Mouse (Mus musculus): ENCODE results near the gene Trim29.
A peak's percentile ranks its signal among the peaks of the same experiment; 100 is the strongest.

The Trim29 gene

DNA sequence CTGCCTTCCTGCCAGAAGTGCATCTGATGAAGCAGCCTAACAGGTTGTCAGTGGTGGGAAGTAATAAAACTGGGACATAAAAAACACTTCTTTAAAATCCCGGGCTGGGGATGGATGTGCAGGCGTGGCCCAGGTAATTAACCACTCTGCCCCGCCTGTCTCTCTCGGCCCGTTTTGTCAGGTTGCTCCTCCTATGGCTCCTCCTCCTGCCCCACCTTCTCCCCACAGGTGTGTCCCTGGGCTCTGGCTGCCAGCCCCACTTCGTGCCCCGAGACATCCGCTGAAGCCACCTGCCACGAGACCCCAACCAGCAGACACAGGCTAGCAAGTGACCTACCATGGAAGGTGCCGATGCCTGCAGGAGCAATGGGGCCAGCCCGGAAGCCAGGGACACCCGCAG is at the start of gene Trim29:
Trim29 (plus strand) TSS at position 311 of the 400 bp plus-strand sequence.
- no peak for DNase-seq (ENCODE audit: low spot score)

DNA sequence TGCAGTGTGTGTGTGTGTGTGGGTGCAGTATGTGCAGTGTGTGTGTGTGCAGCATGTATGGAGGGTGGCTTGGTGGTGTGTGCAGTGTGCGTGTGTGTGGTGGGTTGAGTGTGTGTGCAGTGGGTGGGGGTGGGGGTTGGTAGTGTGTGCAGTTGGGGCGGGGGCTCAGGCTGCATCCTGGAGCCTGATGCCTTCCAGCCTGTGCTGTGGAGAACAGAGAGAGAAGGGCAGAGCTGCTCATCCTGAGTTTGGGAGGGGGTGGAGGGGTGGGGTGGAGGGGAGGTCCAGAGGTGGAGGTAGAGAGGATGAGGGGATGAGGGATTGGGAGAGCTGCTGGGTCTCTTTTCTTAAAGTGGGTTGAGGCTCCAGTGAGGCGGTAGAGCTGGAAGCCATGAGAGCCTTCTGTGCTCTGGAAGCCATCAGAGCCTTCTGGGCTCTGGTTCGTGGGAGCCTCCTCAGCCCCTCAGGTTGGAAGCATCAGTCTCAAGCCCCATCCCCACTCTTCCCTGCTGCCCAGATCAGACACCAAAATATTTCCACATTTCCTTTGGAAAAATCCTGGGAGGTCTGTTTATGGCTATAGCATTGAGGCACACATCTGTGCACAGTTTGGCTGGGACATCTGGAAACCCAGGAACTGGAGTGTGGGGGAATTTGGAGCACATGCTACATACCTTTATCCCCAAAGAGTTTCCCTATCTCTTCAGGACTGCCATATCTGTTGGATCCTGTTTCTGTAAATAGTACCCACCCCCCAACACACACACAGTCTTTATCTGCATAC is 49.3 kb upstream of the Trim29 start:
- DNase-seq (ENCODE audit: low spot score), result no peak

DNA sequence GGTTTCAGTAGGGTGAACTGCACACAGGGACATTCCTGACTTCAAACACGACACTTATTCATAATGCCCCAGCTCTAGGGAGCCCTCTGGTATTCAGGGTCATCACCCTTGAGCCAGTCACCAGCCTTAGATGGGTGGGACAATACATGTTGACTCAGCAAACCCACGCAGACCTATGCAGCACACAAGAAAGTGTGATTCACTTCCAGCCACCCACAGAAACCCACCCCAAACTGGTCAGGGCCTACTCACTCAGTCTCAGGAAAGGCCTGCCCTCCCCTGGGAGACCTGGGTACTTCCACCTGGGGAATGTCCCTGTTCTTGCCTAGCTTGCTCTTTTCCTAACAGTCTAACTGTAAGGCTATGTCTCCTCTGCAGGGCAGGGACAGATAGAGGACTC is 48.7 kb upstream of the Trim29 start:
- DNase-seq (ENCODE audit: low spot score), result no peak

DNA sequence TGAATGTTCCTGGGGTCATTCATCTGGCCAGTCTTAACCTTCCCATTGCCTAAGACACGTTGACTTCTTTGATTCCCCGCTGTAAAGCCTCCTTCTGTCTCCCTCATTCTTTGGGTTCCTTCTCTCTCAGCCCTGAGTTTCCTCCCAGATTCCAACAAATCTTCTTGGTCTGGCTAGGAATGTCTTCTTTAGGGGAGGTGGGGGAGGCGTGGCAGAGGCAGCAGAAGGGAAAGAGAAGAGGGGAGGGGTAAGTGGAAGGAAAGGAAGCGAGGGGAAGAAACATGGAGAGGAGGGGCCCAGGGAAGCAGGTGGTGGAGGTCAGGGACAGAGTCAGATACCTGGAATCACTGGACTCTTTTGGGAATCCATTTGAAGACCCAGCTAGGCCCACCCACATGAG is 48.3 kb upstream of the Trim29 start:
- no peak for DNase-seq (ENCODE audit: low spot score)

DNA sequence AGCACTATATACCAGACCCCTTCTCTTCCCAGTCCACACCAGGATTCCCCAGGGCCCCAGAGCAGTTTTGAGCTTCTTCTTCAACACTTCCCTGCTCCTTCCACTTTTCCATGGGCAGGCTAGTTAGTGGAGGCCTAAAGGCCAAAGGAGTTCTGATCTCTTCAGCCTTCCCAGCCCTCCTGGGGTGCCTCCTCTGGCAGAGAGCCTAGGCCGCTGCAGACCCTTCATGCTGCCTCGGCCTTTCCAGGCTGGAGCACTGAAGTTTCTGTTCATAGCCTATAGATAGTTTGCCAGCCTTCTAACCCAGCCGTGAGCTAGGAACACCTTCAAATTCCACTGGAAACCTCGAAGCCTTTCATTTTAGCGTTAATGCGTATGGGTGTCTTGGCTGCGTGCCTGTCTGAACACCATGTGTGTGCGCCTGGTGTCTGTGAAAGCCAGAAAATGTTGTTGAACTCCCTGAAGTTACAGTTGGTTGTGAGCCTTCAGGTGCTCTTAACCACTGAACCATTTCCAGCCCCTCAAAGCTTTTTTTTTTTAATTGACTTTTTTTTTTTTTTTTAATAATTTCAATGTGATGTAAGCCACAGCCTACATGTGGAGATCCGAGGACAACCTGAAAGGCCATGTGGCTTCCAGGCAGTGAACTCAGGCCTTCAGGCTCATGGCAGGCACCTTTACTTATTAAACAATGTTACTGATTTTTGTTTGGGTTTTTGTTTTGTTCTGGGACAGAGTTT is 47.7 kb upstream of the Trim29 start:
- no peak for DNase-seq (ENCODE audit: low spot score)

DNA sequence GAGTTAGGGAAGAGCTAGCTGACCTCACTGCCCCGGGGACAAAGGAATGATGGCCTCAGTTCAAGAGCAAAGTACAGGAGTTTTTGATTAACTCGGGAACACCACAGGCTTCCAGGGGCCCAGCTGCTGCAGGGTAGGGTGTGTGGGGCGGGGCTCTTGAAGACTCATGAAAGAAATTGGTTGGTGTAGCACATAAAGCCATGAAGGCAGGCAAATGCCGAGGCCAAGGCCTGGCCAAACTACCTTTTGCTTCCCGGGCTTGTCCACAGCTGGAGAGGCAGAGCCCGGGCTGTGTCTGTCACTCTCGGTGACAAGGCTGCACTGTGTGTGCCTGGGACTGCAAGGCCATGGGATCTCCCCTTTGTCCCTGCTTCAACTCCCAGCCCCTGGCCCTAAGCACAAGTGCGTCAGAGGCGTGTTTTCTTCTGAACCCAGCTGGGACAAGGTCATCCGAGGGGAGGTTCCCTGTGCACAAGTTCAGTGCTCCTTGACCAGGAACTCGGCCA is 46.6 kb upstream of the Trim29 start:
- no peak for DNase-seq (ENCODE audit: low spot score)

DNA sequence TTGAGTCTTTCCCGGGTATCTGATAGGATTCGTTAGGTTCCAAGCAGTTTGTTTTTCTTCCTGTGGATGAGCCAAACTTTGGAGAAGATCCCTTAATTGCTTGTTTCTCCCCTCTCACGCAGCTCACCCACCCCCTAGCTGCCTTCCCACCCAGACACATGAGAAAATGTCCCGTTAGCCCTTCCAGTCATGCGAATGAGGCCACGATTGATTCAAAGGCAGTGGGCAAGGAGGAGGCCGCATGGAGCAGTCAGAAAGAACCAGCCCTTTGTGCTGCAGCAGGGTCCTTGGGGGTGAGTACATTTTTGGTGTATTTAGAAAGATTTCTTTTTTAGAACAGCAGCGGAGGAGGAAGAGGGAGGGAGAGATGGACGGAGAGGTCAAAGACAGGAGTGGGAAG is 45.5 kb upstream of the Trim29 start:
- DNase-seq (ENCODE audit: low spot score), result no peak

DNA sequence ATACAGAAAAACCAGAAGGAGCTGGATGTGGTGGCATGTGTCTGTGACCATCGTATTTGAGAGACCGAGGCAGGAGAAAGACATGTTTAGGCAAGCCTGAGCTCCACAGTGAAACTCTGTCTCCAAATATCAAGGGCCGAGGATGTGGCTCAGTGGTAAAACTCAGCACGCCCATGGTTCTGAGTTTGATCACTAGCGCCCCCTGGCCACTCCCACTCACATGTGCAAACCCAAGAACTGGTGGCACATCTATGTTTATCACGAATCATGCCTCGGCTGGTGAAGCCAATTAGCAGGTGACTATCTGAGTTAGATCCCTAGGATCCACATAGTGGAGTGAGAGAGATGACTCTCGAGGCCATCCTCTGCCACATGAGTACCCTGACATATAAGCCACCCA is 43.3 kb upstream of the Trim29 start:
- no peak for DNase-seq (ENCODE audit: low spot score)

DNA sequence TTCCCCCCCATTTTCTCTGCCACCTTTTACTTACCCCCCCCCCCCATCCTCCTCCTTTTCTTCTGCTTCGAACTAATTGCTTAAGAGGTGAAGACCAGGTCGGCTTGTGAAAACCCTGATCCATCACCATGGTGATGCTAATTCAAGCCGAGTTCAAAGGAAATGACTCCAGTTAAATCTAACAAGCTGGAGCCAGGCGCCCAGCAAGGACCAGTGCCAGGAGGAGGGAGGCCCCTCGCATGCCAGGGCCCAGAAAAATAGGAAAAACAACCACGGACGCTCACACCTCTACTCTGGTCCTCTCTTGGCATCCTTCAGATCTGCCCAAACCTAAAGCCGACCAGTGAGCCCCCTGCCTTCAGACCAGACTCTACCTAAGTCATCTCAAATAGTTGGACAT is 41.5 kb upstream of the Trim29 start:
- no peak for DNase-seq (ENCODE audit: low spot score)

DNA sequence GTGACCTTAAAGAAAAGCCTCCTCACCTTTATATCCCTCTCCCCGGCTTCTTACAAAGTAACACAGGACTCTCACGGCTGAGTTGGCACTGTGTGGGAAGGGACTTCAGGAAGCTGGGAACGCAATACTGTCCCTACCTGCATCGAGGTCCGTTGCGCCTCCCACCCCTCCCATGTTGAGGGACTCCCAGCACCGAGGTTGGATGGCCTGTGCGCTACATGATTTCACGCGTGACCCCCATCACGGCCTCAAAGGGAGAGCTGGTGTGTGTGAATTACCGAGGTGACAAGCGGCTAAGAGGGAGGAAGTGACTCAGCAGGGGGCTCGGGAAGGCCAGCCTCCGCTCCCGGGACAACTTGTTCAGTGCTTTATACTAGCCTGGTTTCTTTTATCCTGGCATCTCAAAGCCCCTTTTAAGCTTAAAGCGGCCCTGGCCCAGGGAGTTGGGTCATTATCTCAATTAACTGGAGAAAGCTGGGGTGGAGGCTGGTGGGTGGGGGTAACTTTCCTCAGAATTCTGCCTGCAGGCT is 39.9 kb upstream of the Trim29 start:
- DNase-seq (ENCODE audit: low spot score), result no peak

DNA sequence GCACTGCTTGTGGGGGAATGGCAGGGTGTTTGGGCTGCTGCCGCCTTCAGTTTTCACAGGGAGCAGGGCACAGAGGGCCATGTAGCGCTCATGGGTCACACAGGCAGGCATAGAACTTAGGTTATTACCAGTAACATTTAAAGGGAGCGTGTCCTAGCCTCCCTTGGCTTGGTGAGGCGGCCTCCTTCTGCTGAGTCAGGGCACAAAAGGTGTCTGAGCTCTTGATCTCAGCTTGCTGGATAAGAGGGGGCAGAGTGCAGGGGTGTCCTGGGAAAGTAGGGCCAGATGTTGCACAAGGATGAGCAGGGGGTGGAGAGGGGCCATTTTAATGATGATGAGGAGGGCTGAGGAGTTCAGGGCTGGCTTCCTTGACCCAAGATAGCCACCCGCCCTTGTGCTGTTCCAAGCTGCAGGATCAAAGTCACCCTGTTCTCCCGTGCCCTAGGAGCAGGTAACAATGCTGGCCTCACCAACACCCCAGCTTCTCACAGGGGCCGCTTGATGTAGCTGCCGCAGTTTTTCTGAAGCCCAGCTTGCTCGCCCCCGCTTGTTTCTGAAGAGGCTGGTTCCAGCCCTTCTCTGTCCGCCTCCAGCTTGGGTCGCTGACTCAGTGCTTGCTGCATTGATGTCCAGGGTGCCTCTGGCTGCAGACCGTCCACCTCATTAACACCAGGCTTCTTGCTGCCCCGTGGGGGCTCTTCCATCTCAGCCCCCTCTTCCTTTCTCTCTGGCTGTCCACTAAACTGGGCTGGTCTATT is 38.7 kb upstream of the Trim29 start:
- no peak for DNase-seq (ENCODE audit: low spot score)

DNA sequence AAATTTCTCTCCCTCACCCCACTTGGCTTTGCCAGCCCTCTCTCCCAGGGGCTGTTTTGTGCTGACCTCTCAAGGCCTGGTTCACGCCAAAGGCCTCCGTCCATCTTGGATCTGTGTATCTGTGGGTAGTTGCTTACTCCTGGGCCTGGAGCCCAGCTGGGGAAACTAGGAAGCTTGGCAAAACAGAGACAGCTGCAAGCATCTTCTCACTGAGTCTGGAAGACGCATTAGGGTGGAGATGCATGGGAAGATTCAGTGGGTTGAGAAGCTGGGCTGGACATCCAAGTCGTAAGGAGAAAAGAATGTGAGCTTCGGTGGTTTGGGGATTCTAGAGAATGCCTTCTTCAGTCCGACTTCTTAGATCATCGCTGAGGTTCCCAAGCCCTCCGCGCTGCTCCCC is 36.9 kb upstream of the Trim29 start:
- DNase-seq (ENCODE audit: low spot score), result no peak

DNA sequence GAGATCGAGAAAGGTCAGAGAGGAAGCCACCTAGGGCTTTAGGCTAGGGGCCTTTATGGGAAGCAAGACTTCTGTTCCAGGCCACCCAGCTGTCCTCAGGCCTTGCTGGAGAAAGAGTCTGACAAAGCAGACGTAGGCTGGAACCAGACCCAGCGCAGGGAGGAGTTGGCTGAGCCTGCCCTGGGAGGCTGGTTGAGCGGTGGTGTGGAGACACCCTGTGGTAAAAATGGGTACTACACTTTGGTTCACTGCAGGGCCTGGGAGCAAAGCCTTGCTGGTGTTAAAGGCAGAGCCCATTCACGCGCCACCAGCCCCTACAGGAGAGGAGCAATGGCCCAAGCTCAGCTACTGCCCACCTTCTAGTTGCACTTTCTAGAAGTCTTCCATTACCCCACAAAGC is 26.4 kb upstream of the Trim29 start:
- DNase-seq (ENCODE audit: low spot score), result peak; percentile 52

DNA sequence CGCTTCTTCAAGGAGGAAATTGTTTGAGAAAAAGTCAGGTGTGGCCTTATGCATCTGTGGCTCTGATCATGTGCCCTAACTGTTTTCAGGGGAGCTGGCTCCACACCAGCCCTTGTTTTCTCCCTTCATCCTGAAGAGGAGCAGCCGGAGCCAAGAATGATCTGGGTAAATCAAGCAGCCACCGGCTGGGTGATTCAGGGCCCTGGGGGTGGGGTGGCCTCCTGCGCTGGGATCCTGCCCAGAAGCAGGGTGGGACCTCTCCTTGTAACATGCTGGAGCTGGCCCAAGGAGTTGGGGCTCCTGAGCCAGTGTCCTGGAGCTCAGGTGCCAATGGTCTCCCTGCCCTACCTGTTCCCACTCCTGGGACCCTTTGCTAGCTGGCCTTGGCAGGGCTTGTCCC is 25.4 kb upstream of the Trim29 start:
- DNase-seq (ENCODE audit: low spot score), result no peak

DNA sequence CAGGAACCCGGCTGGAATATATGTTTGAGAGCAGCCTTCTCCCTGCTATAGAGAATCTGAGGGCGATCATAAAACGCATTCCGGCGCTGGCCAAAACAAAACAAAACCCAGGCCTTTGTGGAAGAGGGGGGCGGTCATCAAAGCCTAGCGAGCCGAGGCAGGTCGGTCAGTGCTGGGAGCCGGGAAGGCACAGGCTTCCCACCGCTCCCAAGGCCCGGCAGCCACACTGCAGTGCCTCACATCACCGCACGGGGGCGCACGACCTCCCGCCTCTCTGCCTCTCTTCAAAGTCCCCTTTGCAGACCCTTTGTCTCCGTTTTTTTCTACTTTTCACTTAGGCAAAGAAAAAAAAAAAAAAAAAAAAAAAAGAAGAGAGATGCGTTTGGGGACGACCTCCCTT is 23.8 kb upstream of the Trim29 start:
- no peak for DNase-seq (ENCODE audit: low spot score)

DNA sequence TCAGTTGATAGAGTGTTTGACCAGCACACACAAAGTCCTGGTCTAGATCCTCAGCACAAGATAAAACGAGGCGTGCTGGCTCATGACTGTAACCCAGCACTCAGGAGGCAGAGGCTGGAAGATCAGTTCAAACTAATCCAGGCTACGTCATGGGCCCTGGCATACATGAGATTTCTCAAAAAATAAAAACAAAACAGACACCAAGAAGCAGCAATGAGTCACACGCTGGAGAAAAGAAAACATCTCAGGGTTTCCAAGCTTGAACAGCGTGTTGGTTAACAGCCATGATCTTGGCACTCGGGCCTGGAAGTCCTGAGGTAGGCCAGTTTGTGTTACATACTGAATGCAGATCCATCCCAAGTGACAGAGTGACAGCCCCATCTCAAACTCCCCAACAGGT is 17.6 kb upstream of the Trim29 start:
- no peak for DNase-seq (ENCODE audit: low spot score)

DNA sequence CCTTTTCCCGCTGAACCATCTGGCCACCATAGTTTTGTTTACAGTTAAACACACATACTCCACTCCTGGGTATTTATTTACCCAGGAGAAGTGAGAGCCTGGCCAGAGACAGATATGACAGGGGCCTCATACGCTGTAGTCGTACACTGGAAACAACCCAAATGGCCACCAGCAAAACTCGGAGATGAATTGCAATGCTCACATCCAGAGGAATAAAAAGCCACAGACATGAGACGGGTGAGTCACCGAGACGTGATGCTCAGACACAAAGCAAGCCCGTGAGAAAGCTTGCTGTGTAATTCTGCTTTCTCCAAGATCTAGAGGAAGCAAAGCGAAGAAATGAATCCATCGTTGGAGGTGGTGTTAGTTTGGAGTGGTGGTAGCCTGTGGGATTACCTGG is 10.3 kb upstream of the Trim29 start:
- DNase-seq (ENCODE audit: low spot score), result no peak

DNA sequence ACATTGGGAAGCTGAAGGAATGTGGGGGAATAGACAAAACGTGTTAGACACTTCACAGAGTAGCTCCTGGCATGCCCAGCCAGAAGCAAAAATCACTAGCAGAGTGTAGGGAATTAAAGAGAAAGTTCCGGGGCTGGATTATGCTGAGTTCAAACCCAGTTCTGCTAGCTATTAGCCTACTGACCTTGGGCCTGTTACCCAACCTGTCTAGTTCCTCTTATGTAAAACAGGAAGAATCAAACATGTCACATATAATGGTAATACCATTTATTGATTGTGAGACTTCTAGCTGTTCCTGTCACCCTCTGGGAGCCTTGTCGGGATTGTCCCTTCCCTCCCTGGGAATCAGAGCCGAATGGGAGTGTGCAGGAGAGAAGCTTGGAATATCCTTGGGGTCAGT is 7.7 kb upstream of the Trim29 start:
- DNase-seq (ENCODE audit: low spot score), result no peak

DNA sequence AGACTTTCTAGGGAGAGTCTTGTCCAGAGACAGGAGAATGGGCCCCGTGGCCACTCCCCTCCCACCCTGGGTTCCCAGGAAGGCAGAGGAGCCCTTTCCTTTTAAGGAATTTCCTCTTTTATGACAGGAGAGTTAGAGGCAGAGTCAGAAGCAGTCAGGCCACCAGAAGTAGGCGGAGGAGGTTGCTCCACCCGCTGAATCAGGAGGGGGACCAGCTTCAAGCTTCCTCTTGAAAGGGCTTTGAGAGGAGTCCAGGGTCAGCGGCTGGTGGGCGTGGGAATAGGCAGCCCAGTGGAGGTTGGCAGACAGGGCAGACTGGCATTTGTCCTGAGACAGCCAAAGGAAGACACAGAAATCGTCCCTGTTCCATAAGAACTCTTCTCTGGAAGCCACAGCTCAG is 4.8 kb upstream of the Trim29 start:
- DNase-seq (ENCODE audit: low spot score), result no peak

DNA sequence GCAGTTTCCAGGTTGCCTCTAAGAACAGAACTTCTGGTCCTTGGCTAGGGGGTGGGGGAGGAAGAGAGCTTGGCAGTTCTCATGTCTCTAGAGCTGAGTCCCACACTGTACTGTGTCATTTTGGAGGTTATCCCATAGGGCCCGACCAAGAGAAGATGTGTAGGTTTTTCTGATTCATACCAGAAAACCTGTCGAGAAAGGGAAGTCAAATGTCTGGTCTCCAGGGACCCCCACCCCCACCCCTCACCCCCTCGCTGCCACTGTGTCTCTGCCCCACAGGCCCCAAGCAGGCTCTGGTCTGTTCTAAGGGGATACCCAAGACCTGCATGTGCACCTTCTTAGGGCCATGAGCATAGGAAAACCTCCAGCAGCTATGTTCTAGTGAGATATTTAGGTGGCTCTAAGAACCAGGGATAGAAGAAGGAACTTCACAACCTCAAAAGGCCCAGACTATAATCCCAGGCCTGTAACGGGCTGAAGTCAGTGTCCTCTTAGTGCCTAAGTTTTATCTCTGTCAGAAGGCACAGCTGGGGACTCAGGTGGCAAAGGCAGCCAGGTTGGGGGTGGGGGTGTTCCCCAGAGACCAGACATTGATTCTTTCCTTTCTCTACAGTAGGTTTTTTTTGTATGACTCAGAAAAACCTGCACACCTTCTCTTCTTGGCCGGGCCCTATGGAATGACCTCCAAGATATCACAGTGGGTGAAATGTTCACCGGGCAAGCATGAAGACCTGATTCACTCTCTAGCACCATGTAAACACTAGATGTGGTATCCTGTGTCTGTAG is 1.4 kb upstream of the Trim29 start:
- DNase-seq (ENCODE audit: low spot score), result no peak

DNA sequence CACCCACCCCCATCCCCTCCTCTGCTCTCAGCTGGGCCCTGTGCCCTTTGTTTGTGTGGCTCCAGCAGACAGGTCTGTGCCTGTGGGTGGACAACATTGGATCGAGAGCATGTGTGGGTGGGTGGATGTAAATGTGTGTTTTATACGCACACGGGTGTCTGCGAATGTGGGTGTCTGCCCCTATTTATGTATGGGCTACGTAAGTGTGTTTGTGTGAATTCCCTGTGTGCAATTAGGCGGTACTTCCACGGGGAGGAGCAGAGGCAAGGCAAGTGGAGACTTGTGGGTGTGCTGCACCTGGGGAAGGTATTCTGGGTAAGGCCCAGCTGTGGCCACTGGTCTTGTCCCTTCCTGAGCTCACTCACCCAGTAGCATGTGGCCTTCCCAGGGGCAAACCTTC is 1.5 kb downstream of the Trim29 start:
- DNase-seq (ENCODE audit: low spot score), result no peak

DNA sequence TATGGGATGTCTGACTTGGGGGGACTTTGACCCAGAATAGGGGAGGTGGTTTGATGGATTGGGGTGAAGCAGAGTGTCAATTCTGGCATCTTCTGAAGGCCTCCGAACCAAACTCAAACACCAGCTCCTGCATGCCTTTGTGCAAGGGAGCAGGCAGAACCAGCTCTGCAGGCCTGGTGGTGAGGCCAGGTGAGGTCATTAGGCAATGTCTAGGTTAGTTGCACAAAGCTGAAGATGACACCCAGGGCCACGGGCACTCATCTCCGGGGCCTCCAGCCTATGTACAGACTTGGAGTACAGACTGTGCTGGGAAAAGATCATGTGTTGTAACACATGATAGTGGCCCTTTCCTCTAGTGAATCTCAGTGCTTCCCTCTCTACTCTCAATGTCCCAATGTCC is 3.2 kb downstream of the Trim29 start:
- DNase-seq (ENCODE audit: low spot score), result no peak
